Mouse (Mus musculus) embryonic facial prominence, embryonic 11.5 days (tissue): ENCODE measurements around the gene Hnrnpab. TPM values are rescaled to one million over a fixed set of nuclear protein-coding genes. Genes with fewer than 3 reads are reported as not detected.

Experiments used
- ATAC-seq: fragments of 200-750 bp; cut with Nextera tagmentation; replicated peaks from 2 replicates; pipeline ENCODE4 v1.8.0; 2017; ENCODE audit warnings: low read depth; ENCODE audit not compliant: insufficient number of reproducible peaks, low FRiP score, low TSS enrichment
- DNase-seq: peaks from one replicate; pipeline ENCODE4 v3.0.0-alpha.2; 2015; ENCODE audit warnings: low spot score
- H3K27ac ChIP-seq: fragments of 300-500 bp; sonication (generic); replicated peaks from 2 replicates; pipeline ENCODE4 v1.5.1; 2014; ENCODE audit warnings: mild to moderate bottlenecking, low read depth, low read length, control low read depth
- H3K27me3 ChIP-seq: fragments of 300-500 bp; sonication (generic); 2 replicates; pipeline ENCODE4 v1.6.1; 2014; ENCODE audit warnings: mild to moderate bottlenecking, low read length, moderate library complexity, mixed read lengths; ENCODE audit not compliant: control insufficient read depth, insufficient read depth
- H3K36me3 ChIP-seq: fragments of 300-500 bp; sonication (generic); replicated peaks from 2 replicates; pipeline ENCODE4 v1.6.1; 2014; ENCODE audit warnings: low read depth, mild to moderate bottlenecking, low read length, moderate library complexity, mixed read lengths; ENCODE audit not compliant: control insufficient read depth, insufficient read depth
- H3K4me1 ChIP-seq: fragments of 300-500 bp; sonication (generic); 2 replicates; pipeline ENCODE4 v1.6.1; 2014; ENCODE audit warnings: low read length, mixed read lengths; ENCODE audit not compliant: control insufficient read depth, insufficient read depth
- H3K4me2 ChIP-seq: fragments of 300-500 bp; sonication (generic); 2 replicates; pipeline ENCODE4 v1.6.1; 2014; ENCODE audit warnings: low read depth, mild to moderate bottlenecking, control low read depth, low read length, moderate library complexity
- H3K4me3 ChIP-seq: fragments of 300-500 bp; sonication (generic); 2 replicates; pipeline ENCODE4 v1.5.1; 2014; ENCODE audit warnings: low read depth, low read length, control low read depth
- H3K9ac ChIP-seq: fragments of 300-500 bp; sonication (generic); replicated peaks from 2 replicates; pipeline ENCODE4 v1.6.1; 2014; ENCODE audit warnings: mild to moderate bottlenecking, control low read depth, low read length
- H3K9me3 ChIP-seq: fragments of 300-500 bp; sonication (generic); replicated peaks from 2 replicates; pipeline ENCODE4 v1.6.1; 2016; ENCODE audit warnings: mild to moderate bottlenecking, low read length, inconsistent platforms, mixed read lengths; ENCODE audit not compliant: control insufficient read depth
- WGBS: fragments of 180-500 bp; shearing (Covaris S2); extraction: QIAGEN DNeasy Blood & Tissue Kit; methylation state at CpG from one replicate; pipeline ENCODE4 v1.1.7; 2014; 5-methylcytosine and 5-hydroxymethylcytosine counted together
- polyA plus RNA-seq: library from polyadenylated mRNA; unstranded; fragments of >200 nt; fragmentation: Nextera tagmentation; extraction: Ambion mirVana; gene quantifications from 2 replicates; pipeline ENCODE4 v1.2.1, GENCODE M21; 2014

The Hnrnpab gene
- polyA plus RNA-seq, 1 experiment from 2014 or later: 870 TPM

GRCm38 (mm10) chr11:51594715-51595350 is 11.8 kb downstream of the Hnrnpab start:
- 84% methylated on average over 3 of the region's 3 CpGs for WGBS
- H3K27ac ChIP-seq: no peak overlapping the region
- H3K9ac ChIP-seq: no peak overlapping the region
- H3K4me3 ChIP-seq: no peak overlapping the region
- ATAC-seq: no peak
- DNase-seq: no peak
- peaks cover 36% of the 10 kb centered on the region for H3K36me3 ChIP-seq
- H3K9me3 ChIP-seq: no peaks in the 10 kb centered on the region
- no peak overlapping the region for H3K4me2 ChIP-seq
- H3K4me1 ChIP-seq: no peaks in the 10 kb centered on the region
- no peaks in the 10 kb centered on the region for H3K27me3 ChIP-seq

DNA sequence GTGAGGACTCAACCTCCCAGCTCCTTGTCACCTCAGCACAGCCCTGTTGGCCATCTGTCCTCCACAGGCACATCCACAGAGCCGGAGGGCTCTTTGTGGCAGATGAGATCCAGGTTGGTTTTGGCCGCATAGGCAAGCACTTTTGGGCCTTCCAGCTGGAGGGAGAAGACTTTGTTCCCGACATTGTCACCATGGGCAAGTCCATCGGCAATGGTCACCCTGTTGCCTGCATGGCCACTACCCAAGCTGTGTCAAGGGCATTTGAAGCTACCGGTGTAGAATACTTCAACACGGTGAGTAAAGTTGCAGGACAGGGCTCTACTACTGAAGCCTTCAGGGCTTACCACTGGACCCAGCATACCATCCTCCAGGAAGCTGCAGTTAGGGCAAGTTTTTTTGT is 12.8 kb downstream of the Hnrnpab start:
- no peaks in the 10 kb centered on the region for H3K27me3 ChIP-seq
- DNase-seq (no peak), ATAC-seq (no peak)
- peaks cover 27% of the 10 kb centered on the region for H3K36me3 ChIP-seq
- H3K4me3 ChIP-seq: no peak overlapping the region
- no peak overlapping the region for H3K27ac ChIP-seq
- WGBS: 92% methylated on average over 6 of the region's 6 CpGs
- no peaks in the 10 kb centered on the region for H3K9me3 ChIP-seq
- no peak overlapping the region for H3K4me2 ChIP-seq
- H3K9ac ChIP-seq: no peak overlapping the region
- no peaks in the 10 kb centered on the region for H3K4me1 ChIP-seq

- Histone ChIP-seq H3K27ac (no peak overlapping the region), H3K4me1 (no peaks in the 10 kb centered on the region), H3K4me3 (no peak overlapping the region), H3K9me3 (no peaks in the 10 kb centered on the region), H3K27me3 (no peaks in the 10 kb centered on the region), H3K36me3 (peaks cover 23% of the 10 kb centered on the region), H3K9ac (no peak overlapping the region), H3K4me2 (no peak overlapping the region)
- 90% methylated on average over 4 of the region's 4 CpGs for WGBS
- no peak for ATAC-seq
- no peak for DNase-seq
Observed at GRCm38 (mm10) chr11:51593368-51593767, 13.3 kb downstream of the Hnrnpab start.

DNA sequence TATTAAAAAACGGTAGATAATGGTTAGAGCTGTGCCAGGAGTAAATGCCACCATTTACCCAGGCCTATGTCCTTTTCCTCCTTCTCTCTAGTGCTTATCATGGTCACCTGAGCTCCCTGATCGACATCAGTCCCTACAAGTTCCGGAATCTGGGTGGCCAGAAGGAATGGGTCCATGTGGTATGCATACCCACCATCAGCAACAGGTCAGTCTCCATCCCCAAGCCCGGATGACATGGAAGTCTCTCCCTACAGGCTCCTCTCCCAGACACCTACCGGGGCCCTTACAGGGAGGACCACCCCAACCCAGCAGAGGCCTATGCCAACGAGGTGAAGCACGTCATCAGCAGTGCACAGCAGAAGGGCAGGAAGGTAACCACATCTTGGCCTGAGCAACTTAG is 14.7 kb downstream of the Hnrnpab start:
- DNase-seq: no peak
- Histone ChIP-seq H3K9ac (no peak overlapping the region), H3K27me3 (no peaks in the 10 kb centered on the region), H3K4me1 (no peaks in the 10 kb centered on the region), H3K4me2 (no peak overlapping the region), H3K36me3 (peaks cover 30% of the 10 kb centered on the region), H3K9me3 (no peaks in the 10 kb centered on the region), H3K4me3 (no peak overlapping the region), H3K27ac (no peak overlapping the region)
- 87% methylated on average over 7 of the region's 7 CpGs for WGBS
- no peak for ATAC-seq

DNA sequence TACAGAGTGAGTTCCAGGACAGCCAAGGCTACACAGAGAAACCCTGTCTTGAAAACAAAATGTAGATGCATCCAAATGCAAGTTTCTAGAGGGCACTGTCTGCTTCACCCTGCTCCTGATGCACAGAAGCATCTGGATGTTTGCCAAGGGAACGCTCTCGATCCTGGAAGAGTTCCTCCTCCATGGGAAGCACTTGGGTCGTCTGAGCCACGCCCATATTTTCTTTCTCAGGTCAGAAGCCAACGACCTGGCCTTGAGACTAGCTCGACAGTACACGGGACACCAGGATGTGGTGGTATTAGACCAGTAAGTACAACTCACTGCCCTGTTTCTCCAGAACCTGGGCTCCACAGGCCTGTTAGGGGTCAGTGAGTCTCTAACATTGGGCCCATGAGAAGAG is 15.5 kb downstream of the Hnrnpab start:
- Histone ChIP-seq H3K36me3 (peaks cover 28% of the 10 kb centered on the region), H3K9ac (no peak overlapping the region), H3K4me3 (no peak overlapping the region), H3K27me3 (no peaks in the 10 kb centered on the region), H3K4me1 (no peaks in the 10 kb centered on the region), H3K9me3 (no peaks in the 10 kb centered on the region), H3K4me2 (no peak overlapping the region), H3K27ac (no peak overlapping the region)
- ATAC-seq (no peak), DNase-seq (no peak)
- WGBS: 74% methylated on average over 7 of the region's 7 CpGs

DNA sequence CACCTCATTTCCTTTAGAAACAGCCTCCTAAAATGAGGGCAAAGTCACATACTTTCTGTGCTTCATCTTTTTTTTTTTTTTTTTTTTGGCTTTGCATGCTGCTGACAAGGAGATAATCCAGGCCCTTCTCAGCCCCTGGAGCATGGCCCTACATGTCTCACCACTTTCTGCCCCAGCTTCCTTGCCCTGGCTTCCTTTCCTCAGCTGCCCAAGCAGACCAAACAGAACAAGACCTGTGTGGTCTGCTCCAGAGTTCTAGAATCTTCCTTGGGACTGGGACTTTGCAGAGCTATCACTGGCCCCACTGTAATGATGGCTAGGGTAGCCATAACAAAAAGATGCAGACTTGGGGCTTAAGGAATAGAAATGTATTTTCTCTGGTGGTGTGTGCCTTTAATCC is 16.6 kb downstream of the Hnrnpab start:
- Histone ChIP-seq H3K4me2 (no peak overlapping the region), H3K27me3 (no peaks in the 10 kb centered on the region), H3K27ac (no peak overlapping the region), H3K4me1 (no peaks in the 10 kb centered on the region), H3K36me3 (peaks cover 26% of the 10 kb centered on the region), H3K4me3 (no peak overlapping the region), H3K9me3 (no peaks in the 10 kb centered on the region), H3K9ac (no peak overlapping the region)
- DNase-seq (no peak), ATAC-seq (no peak)

GRCm38 (mm10) chr11:51588833-51589232 is 17.8 kb downstream of the Hnrnpab start:
- Histone ChIP-seq H3K4me2 (no peak overlapping the region), H3K27ac (no peak overlapping the region), H3K9me3 (no peaks in the 10 kb centered on the region), H3K4me1 (no peaks in the 10 kb centered on the region; the same call in 1 of the 2 replicates), H3K9ac (no peak overlapping the region), H3K36me3 (peaks cover 23% of the 10 kb centered on the region), H3K4me3 (no peak overlapping the region), H3K27me3 (no peaks in the 10 kb centered on the region)
- DNase-seq (no peak), ATAC-seq (no peak)
- WGBS: 94% methylated on average over 3 of the region's 3 CpGs

- Histone ChIP-seq H3K4me1 (no peaks in the 10 kb centered on the region; the same call in 1 of the 2 replicates), H3K9me3 (no peaks in the 10 kb centered on the region), H3K4me3 (no peak overlapping the region), H3K27me3 (no peaks in the 10 kb centered on the region), H3K36me3 (peaks cover 16% of the 10 kb centered on the region), H3K9ac (no peak overlapping the region), H3K27ac (no peak overlapping the region), H3K4me2 (no peak overlapping the region)
- 95% methylated on average over 1 of the region's 1 CpGs for WGBS
- DNase-seq (no peak), ATAC-seq (no peak)
Observed at GRCm38 (mm10) chr11:51587059-51587458, 19.6 kb downstream of the Hnrnpab start.
